ENCODE assay signal across 15 mouse cellular contexts in the genomic region with DNA sequence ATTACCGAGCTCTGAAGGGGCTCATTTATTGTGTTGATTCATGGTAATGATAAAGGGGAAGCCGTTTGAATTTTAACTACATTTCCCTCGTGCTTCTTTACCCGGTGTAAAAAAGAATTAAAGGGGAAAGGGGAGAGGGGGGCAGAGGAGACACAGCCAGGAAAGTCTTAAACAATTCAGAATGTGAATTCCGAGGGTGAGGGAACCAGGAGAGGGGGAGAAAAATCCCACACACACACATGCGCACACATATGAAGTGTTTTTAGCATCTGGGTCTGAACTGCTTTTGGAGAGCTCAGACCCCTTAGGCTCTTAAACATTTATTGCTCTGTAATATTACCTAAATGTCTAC.
DNase-seq lines count a peak whose midpoint lies in the region; ATAC-seq and TF ChIP-seq lines count a peak whose summit lies in the region.
"Had no signal": no experiment of that assay in that cellular context is flagged by ENCODE, and none has a peak within 500 bp of the region (broad histone marks: within the 10 kb centered on the region; RNA-seq: fewer than 3 reads in every experiment).

No protein-coding gene starts in this region.

- DNase-seq in forebrain, embryonic 14.5 days (ENCODE audit: low spot score), result peak; percentile 8
- no peak for DNase-seq in kidney, adult 18-20 months
- DNase-seq in embryo, embryonic 11 days, result peak; percentile 43
- peak; percentile 80 for DNase-seq in limb, embryonic 14.5 days (ENCODE audit: low spot score)
- no peak for DNase-seq in adrenal gland, adult (ENCODE audit: inconsistent age in 2 of 2, low spot score in 1 of 2)
- DNase-seq: gastrocnemius, postnatal 25 days; lung, postnatal 10 days; thymus, postnatal 14 days had no signal

- H3K4me1 ChIP-seq in forebrain, embryonic 14.5 days (ENCODE audit: control insufficient read depth, insufficient read depth, low read length), result no peaks in the 10 kb centered on the region
- H3K4me1 ChIP-seq in forebrain, embryonic 12.5 days, result peaks cover 10% of the 10 kb centered on the region
- H3K4me1 ChIP-seq in kidney, embryonic 15.5 days, result peaks cover 29% of the 10 kb centered on the region
- peaks cover 20% of the 10 kb centered on the region for H3K4me1 ChIP-seq in limb, embryonic 14.5 days (ENCODE audit: control insufficient read depth, insufficient read depth, low read length)

- H3K4me2 ChIP-seq in forebrain, embryonic 14.5 days (ENCODE audit: low read length), result no peak overlapping the region
- H3K4me2 ChIP-seq in forebrain, embryonic 12.5 days, result no peak overlapping the region
- no peak overlapping the region for H3K4me2 ChIP-seq in kidney, embryonic 15.5 days
- H3K4me2 ChIP-seq in limb, embryonic 14.5 days (replicated peaks; ENCODE audit: low read depth, low read length, severe bottlenecking), result peak overlapping the region; percentile 21; the same call in 1 of the 2 replicates
- H3K4me2 ChIP-seq: embryonic facial prominence, embryonic 12.5 days; intestine, embryonic 15.5 days; neural tube, embryonic 12.5 days had no signal

- H3K9ac ChIP-seq in forebrain, embryonic 14.5 days (ENCODE audit: low read length), result no peak overlapping the region
- H3K9ac ChIP-seq in forebrain, embryonic 12.5 days, result no peak overlapping the region
- no peak overlapping the region for H3K9ac ChIP-seq in kidney, embryonic 15.5 days
- H3K9ac ChIP-seq in limb, embryonic 14.5 days (ENCODE audit: low read depth, low read length, severe bottlenecking), result no peak overlapping the region
- H3K9ac ChIP-seq: embryonic facial prominence, embryonic 12.5 days; intestine, embryonic 15.5 days; neural tube, embryonic 12.5 days had no signal

- no peak overlapping the region for H3K27ac ChIP-seq in forebrain, embryonic 14.5 days (ENCODE audit: low read depth, low read length)
- H3K27ac ChIP-seq in forebrain, embryonic 12.5 days, result no peak overlapping the region
- H3K27ac ChIP-seq in kidney, embryonic 15.5 days, result peak overlapping the region; percentile 64; the same call in 1 of the 2 replicates
- H3K27ac ChIP-seq in limb, embryonic 14.5 days (replicated peaks; ENCODE audit: low read depth, low read length), result no peak overlapping the region
- H3K27ac ChIP-seq: embryonic facial prominence, embryonic 12.5 days; intestine, embryonic 15.5 days; neural tube, embryonic 12.5 days; stomach, postnatal 0 days had no signal

- no peaks in the 10 kb centered on the region for H3K27me3 ChIP-seq in forebrain, embryonic 14.5 days (replicated peaks; ENCODE audit: control insufficient read depth, insufficient read depth, low read length)
- no peaks in the 10 kb centered on the region for H3K27me3 ChIP-seq in forebrain, embryonic 12.5 days
- no peaks in the 10 kb centered on the region for H3K27me3 ChIP-seq in kidney, embryonic 15.5 days
- H3K27me3 ChIP-seq in limb, embryonic 14.5 days (ENCODE audit: control insufficient read depth, insufficient read depth, low read length), result no peaks in the 10 kb centered on the region
- H3K27me3 ChIP-seq: embryonic facial prominence, embryonic 12.5 days; neural tube, embryonic 12.5 days had no signal

- WGBS in forebrain, embryonic 14.5 days, result 13% methylated on average over 6 of the region's 6 CpGs
- 18% methylated on average over 6 of the region's 6 CpGs for WGBS in forebrain, embryonic 12.5 days
- 12% methylated on average over 6 of the region's 6 CpGs for WGBS in kidney, embryonic 15.5 days
- WGBS in limb, embryonic 14.5 days, result 4% methylated on average over 6 of the region's 6 CpGs

- no peak for ATAC-seq in forebrain, embryonic 14.5 days
- ATAC-seq in forebrain, embryonic 12.5 days (ENCODE audit: low FRiP score), result no peak
- peak; percentile 38; the same call in 1 of the 2 replicates for ATAC-seq in kidney, embryonic 15.5 days (replicated peaks; ENCODE audit: low FRiP score)
- ATAC-seq in limb, embryonic 14.5 days (ENCODE audit: low FRiP score, low read depth), result peak; percentile 86
- no peak for ATAC-seq in inflammation-experienced regulatory T-cells, adult 6 months

- H3K36me3 ChIP-seq in forebrain, embryonic 14.5 days (ENCODE audit: control insufficient read depth, insufficient read depth, low read length), result no peaks in the 10 kb centered on the region
- no peaks in the 10 kb centered on the region for H3K36me3 ChIP-seq in forebrain, embryonic 12.5 days (replicated peaks)
- H3K36me3 ChIP-seq in kidney, embryonic 15.5 days, result no peaks in the 10 kb centered on the region
- H3K36me3 ChIP-seq in limb, embryonic 14.5 days (ENCODE audit: control insufficient read depth, insufficient read depth, low read length), result no peaks in the 10 kb centered on the region
- H3K36me3 ChIP-seq: embryonic facial prominence, embryonic 12.5 days; intestine, embryonic 15.5 days; neural tube, embryonic 12.5 days had no signal

- H3K9me3 ChIP-seq in forebrain, embryonic 14.5 days (replicated peaks; ENCODE audit: control insufficient read depth, low read length), result no peaks in the 10 kb centered on the region
- H3K9me3 ChIP-seq in forebrain, embryonic 12.5 days, result no peaks in the 10 kb centered on the region
- H3K9me3 ChIP-seq in kidney, embryonic 15.5 days (replicated peaks), result no peaks in the 10 kb centered on the region
- no peaks in the 10 kb centered on the region for H3K9me3 ChIP-seq in limb, embryonic 14.5 days (ENCODE audit: control insufficient read depth, low read length)
- H3K9me3 ChIP-seq: embryonic facial prominence, embryonic 12.5 days; intestine, embryonic 15.5 days; neural tube, embryonic 12.5 days had no signal

- H3K4me3 ChIP-seq in forebrain, embryonic 14.5 days (ENCODE audit: low read depth, low read length), result no peak overlapping the region
- no peak overlapping the region for H3K4me3 ChIP-seq in forebrain, embryonic 12.5 days (replicated peaks)
- no peak overlapping the region for H3K4me3 ChIP-seq in kidney, embryonic 15.5 days (replicated peaks)
- H3K4me3 ChIP-seq in limb, embryonic 14.5 days (replicated peaks; ENCODE audit: low read length), result no peak overlapping the region
- H3K4me3 ChIP-seq: embryonic facial prominence, embryonic 12.5 days; intestine, embryonic 15.5 days; neural tube, embryonic 12.5 days had no signal

- TF ChIP-seq POLR2A in limb, embryonic 14.5 days (IDR thresholded peaks at IDR 0.05; ENCODE audit: borderline replicate concordance, extremely low read depth, insufficient read depth, insufficient read length), result no peak

Comparison
In these comparisons a context has a peak if more than half of its experiments do, and no peak if none do; other contexts are left out.
1. ATAC-seq: peak in kidney, embryonic 15.5 days (single experiment) and limb, embryonic 14.5 days (single experiment); none in forebrain, embryonic 14.5 days (single experiment), forebrain, embryonic 12.5 days (single experiment) and inflammation-experienced regulatory T-cells, adult 6 months (single experiment).
2. DNase-seq: peak in forebrain, embryonic 14.5 days (single experiment), embryo, embryonic 11 days (single experiment) and limb, embryonic 14.5 days (single experiment); none in kidney, adult 18-20 months (single experiment) and adrenal gland, adult (0 of 2).